Mouse (Mus musculus) liver, adult 2 months (tissue): Measurements from ENCODE around the gene Mapk10.

ENCODE experiments used
- CTCF ChIP-seq: fragments of 200-500 bp; IDR thresholded peaks from 2 replicates; pipeline ENCODE4 v1.5.1; 2011; ENCODE audit warnings: low read depth, low read length, control low read depth
- POLR2A ChIP-seq: fragments of 200-500 bp; IDR thresholded peaks from 2 replicates; pipeline ENCODE4 v1.6.1; 2011; ENCODE audit warnings: low read length, control low read depth; ENCODE audit not compliant: insufficient read depth; ENCODE audit errors: extremely low read depth

GRCm38 (mm10) chr5:103208869-103209268 is 2.3 kb downstream of the Mapk10 start:
- TF ChIP-seq CTCF (no peak), POLR2A (no peak)
